Mouse (Mus musculus) hindbrain, embryonic 12.5 days (tissue): ENCODE data around the gene Tmem262. TPM values are rescaled to one million over a fixed set of nuclear protein-coding genes. Genes with fewer than 3 reads are reported as not detected.
A peak's percentile ranks its signal among the peaks of the same experiment; 100 is the strongest.

Experiments used
- ATAC-seq: fragments of 200-750 bp; cut with Nextera tagmentation; 2 replicates; pipeline ENCODE4 v1.8.0; 2017; ENCODE audit warnings: moderate TSS enrichment; ENCODE audit not compliant: low FRiP score
- H3K27ac ChIP-seq: fragments of 300-500 bp; sonication (generic); 2 replicates; pipeline ENCODE4 v1.5.1; 2016; ENCODE audit warnings: mild to moderate bottlenecking
- H3K27me3 ChIP-seq: fragments of 300-500 bp; sonication (generic); 2 replicates; pipeline ENCODE4 v1.6.1; 2016; ENCODE audit warnings: mild to moderate bottlenecking
- H3K36me3 ChIP-seq: fragments of 300-500 bp; sonication (generic); 2 replicates; pipeline ENCODE4 v1.6.1; 2016; ENCODE audit warnings: mild to moderate bottlenecking
- H3K4me1 ChIP-seq: fragments of 300-500 bp; sonication (generic); 2 replicates; pipeline ENCODE4 v1.6.1; 2016
- H3K4me2 ChIP-seq: fragments of 300-500 bp; sonication (generic); replicated peaks from 2 replicates; pipeline ENCODE4 v1.6.1; 2016; ENCODE audit warnings: mild to moderate bottlenecking
- H3K4me3 ChIP-seq: fragments of 300-500 bp; sonication (generic); 2 replicates; pipeline ENCODE4 v1.5.1; 2016; ENCODE audit warnings: mild to moderate bottlenecking
- H3K9ac ChIP-seq: fragments of 300-500 bp; sonication (generic); 2 replicates; pipeline ENCODE4 v1.6.1; 2016; ENCODE audit warnings: mild to moderate bottlenecking, moderate library complexity
- H3K9me3 ChIP-seq: fragments of 300-500 bp; sonication (generic); replicated peaks from 2 replicates; pipeline ENCODE4 v1.6.1; 2016; ENCODE audit warnings: mild to moderate bottlenecking
- WGBS: fragments of 180-500 bp; shearing (Covaris S2); methylation state at CpG from one replicate; pipeline ENCODE4 v1.1.7; 2016; 5-methylcytosine and 5-hydroxymethylcytosine counted together
- microRNA-seq: library from miRNA; unstranded; fragments of <30 nt; microRNA quantifications from one replicate; pipeline ENCODE4, GENCODE M21; 2017
- polyA plus RNA-seq: library from polyadenylated mRNA; unstranded; fragments of >200 nt; fragmentation: Nextera tagmentation; extraction: Ambion mirVana; gene quantifications from 2 replicates; pipeline ENCODE4 v1.2.1, GENCODE M21; 2016

The Tmem262 gene
- polyA plus RNA-seq, 1 experiment from 2014 or later: not detected

DNA sequence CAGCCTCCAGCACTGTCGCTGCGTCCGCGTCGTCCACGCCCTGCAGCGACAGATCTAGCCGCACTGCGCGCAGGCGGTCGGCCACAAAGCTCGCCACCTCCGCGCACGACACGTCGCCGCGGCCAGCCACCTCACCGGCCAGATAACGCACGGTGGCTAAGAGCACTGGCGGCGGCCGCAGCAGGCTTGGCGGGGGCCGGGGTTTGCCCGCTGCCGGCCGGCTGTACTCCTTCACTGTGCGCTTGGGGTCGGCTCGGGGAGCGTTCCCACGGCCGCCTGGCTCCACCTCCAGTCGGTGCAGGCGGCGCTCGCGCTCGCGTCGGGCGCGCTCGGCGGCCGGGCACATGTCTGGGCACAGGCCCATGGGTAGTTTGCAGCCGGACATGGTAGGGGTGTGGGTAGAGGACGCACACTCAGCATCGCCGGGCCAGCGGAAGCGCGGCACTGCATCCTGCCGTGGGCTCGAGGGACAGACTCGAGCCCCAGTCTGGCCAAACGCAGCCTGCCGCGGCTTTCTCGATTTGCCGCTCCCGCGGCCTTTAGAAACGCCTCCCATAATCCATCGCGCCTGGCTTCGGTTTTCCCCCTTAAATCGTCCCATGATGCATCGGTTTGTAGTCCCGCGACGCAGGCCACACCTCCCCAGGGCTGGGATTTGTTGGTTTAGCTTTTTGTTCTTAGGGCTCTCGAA, 38.3 kb downstream of the Tmem262 start, which contains the start of gene Sac3d1:
Gene Sac3d1, minus strand, starts transcription at position 665 of the 691 bp plus-strand sequence.
- Histone ChIP-seq H3K27me3 (no peaks in the 10 kb centered on the region), H3K36me3 (peaks cover 35% of the 10 kb centered on the region), H3K9me3 (no peaks in the 10 kb centered on the region), H3K4me2 (peak within 1 kb of the TSS; percentile 80), H3K4me1 (peaks cover 31% of the 10 kb centered on the region), H3K9ac (peak within 1 kb of the TSS; percentile 89), H3K27ac (peak within 1 kb of the TSS; percentile 93), H3K4me3 (peak within 1 kb of the TSS; percentile 86)
- under 1% methylated on average over 77 of the region's 77 CpGs for WGBS
- ATAC-seq: peak; percentile 90

DNA sequence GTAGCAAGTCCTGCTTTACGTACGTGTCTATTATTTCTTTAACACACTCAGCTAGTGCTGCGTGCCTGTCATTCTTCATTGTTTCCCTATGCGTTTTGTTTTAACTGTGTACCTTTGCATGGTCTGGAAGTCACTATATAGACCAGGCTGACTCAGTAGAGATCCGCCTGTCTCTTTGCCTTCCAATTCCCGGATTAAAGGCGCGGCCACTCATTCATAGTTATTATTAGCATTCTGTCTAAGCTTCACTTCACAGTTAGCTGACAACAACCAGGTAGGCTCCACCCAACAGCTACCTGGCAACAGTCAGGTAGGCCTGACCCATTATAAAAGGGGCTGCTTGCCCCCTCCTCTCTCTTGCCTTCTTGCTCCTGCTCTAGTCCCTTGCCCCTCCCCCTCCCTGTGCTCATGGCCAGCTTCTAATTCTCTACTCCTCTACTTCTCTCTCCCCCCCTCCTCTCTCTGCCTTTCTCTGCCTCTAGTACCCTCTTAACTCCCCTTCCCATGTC, 38.9 kb downstream of the Tmem262 start:
- WGBS: 2% methylated on average over 8 of the region's 8 CpGs
- ATAC-seq: peak; percentile 65

DNA sequence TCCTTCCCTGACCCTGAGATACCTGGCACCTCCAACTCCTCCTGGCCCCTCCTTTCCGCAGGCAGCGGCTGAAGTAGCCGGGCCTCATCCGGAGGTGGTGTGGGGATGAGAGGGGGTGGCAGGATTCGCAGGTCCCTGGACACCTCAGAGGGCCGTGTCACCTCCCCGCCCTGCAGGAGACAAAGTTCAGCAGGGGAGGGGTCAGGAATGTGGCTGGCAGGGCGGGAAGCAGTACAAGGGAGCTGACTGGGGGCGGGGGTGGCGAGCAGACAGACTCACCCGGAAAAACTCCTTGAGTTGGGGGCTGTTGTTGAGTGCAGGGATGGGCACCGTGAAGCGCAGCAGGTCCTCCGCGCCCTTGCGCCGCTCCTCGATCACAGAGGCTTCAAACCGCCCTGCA, 41.9 kb downstream of the Tmem262 start:
- Histone ChIP-seq H3K9ac (no peak overlapping the region), H3K9me3 (no peaks in the 10 kb centered on the region)

More for the DNA sequence above, 38.9 kb downstream of the Tmem262 start:
- H3K4me3 ChIP-seq: peak overlapping the region; percentile 86
- peaks cover 32% of the 10 kb centered on the region for H3K36me3 ChIP-seq
- H3K4me1 ChIP-seq: peaks cover 35% of the 10 kb centered on the region
- peak overlapping the region; percentile 80 for H3K4me2 ChIP-seq
- H3K27me3 ChIP-seq: no peaks in the 10 kb centered on the region
- H3K9me3 ChIP-seq: no peaks in the 10 kb centered on the region
- peak overlapping the region; percentile 60 for H3K9ac ChIP-seq
- peak overlapping the region; percentile 93 for H3K27ac ChIP-seq

GRCm38 (mm10) chr19:6123330-6123729, 43.5 kb downstream of the Tmem262 start:
- 64% methylated on average over 8 of the region's 8 CpGs for WGBS
- H3K36me3 ChIP-seq: peaks cover 7% of the 10 kb centered on the region
- H3K4me3 ChIP-seq: no peak overlapping the region
- no peaks in the 10 kb centered on the region for H3K9me3 ChIP-seq
- peaks cover 18% of the 10 kb centered on the region for H3K4me1 ChIP-seq
- no peaks in the 10 kb centered on the region for H3K27me3 ChIP-seq
- H3K27ac ChIP-seq: peak overlapping the region; percentile 23; the same call in 1 of the 2 replicates
- H3K4me2 ChIP-seq: no peak overlapping the region
- ATAC-seq: no peak
- no peak overlapping the region for H3K9ac ChIP-seq

More for the DNA sequence above, 41.9 kb downstream of the Tmem262 start:
- Histone ChIP-seq H3K4me1 (peaks cover 28% of the 10 kb centered on the region), H3K27ac (no peak overlapping the region), H3K4me2 (0 out of 2 replicates have a peak overlapping the region, but pooled peaks have one; percentile 15), H3K4me3 (no peak overlapping the region), H3K27me3 (no peaks in the 10 kb centered on the region), H3K36me3 (peaks cover 7% of the 10 kb centered on the region)
- ATAC-seq: no peak
- WGBS: 27% methylated on average over 16 of the region's 19 CpGs

GRCm38 (mm10) chr19:6124898-6125297, 45.1 kb downstream of the Tmem262 start:
- Histone ChIP-seq H3K27me3 (no peaks in the 10 kb centered on the region), H3K36me3 (peaks cover 7% of the 10 kb centered on the region), H3K4me1 (peaks cover 9% of the 10 kb centered on the region), H3K4me2 (no peak overlapping the region), H3K9me3 (no peaks in the 10 kb centered on the region), H3K27ac (no peak overlapping the region), H3K9ac (no peak overlapping the region), H3K4me3 (no peak overlapping the region)
- WGBS: 85% methylated on average over 2 of the region's 2 CpGs
- no peak for ATAC-seq

GRCm38 (mm10) chr19:6126289-6126688, 46.5 kb downstream of the Tmem262 start:
- Histone ChIP-seq H3K36me3 (peaks cover 4% of the 10 kb centered on the region), H3K4me2 (no peak overlapping the region), H3K27me3 (no peaks in the 10 kb centered on the region), H3K27ac (no peak overlapping the region), H3K9ac (no peak overlapping the region), H3K4me3 (no peak overlapping the region), H3K9me3 (no peaks in the 10 kb centered on the region), H3K4me1 (peaks cover 9% of the 10 kb centered on the region)
- ATAC-seq: no peak
- WGBS: 18% methylated on average over 4 of the region's 4 CpGs

DNA sequence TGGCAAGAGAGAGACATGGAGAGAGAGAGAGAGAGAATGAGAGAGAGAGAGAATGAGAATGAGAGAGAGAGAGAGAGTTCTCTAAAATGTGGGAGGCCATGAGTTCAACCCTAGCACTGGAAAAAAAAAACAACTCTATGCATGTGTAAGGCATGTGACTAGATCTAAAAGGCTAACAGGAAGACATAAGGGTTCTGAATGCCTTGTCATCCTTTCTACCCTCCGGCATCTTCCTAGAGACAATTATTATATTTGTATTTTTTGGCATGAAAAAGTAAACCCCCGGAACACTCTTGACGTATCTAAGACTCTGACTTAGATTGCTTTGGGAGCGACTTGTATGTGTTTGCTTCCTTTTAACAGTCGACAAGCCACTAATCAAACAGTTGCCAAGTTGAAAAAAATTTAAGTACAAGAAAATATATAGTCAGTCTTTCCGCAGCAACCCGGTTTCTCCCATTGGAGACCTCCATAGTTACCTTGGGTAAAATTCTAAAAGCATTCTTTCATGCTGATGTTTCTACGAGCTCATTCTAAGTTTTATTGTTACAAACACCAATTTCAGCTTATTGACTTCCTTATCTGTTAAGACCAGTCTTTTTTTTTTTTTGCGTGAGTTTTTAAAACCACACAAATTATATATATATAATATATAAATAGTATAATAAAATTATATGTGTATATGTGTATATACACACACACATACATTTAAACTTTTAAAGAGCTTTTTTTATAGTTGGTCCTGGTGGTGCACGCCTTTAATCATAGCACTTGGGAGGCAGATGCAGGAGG, 47.2 kb downstream of the Tmem262 start:
- ATAC-seq: no peak
- peak overlapping the region; percentile 82; the same call in 1 of the 2 replicates for H3K27ac ChIP-seq
- no peaks in the 10 kb centered on the region for H3K27me3 ChIP-seq
- H3K36me3 ChIP-seq: no peaks in the 10 kb centered on the region; the same call in 1 of the 2 replicates
- H3K9me3 ChIP-seq: no peaks in the 10 kb centered on the region
- peaks cover 5% of the 10 kb centered on the region for H3K4me1 ChIP-seq
- WGBS: 79% methylated on average over 10 of the region's 10 CpGs
- H3K4me2 ChIP-seq: peak overlapping the region; percentile 52
- H3K9ac ChIP-seq: 0 out of 2 replicates have a peak overlapping the region, but pooled peaks have one; percentile 58
- peak overlapping the region; percentile 45 for H3K4me3 ChIP-seq

GRCm38 (mm10) chr19:6127760-6128341, 48.0 kb downstream of the Tmem262 start, which contains the start of gene Snx15:
Gene Snx15, minus strand, starts transcription at chr19:6128304.
- Histone ChIP-seq H3K4me1 (peaks cover 4% of the 10 kb centered on the region; the same call in 1 of the 2 replicates), H3K9ac (peak within 1 kb of the TSS; percentile 58), H3K4me2 (peak within 1 kb of the TSS; percentile 52), H3K27ac (peak within 1 kb of the TSS; percentile 82), H3K27me3 (no peaks in the 10 kb centered on the region), H3K9me3 (no peaks in the 10 kb centered on the region), H3K36me3 (no peaks in the 10 kb centered on the region), H3K4me3 (peak within 1 kb of the TSS; percentile 45)
- WGBS: under 1% methylated on average over 32 of the region's 32 CpGs
- peak; percentile 93 for ATAC-seq

Small RNAs within 50 kb of the gene (microRNA-seq; reads per million reads assigned to microRNA genes)
- 1.6 reads per million for gene Mir6988

Other genes with a start within 250 kb of the Tmem262 start
- gene Frmd8, start 204.8 kb upstream of the Tmem262 start, polyA plus RNA-seq: 28.7 and 29.9 TPM in 2 replicates
- 2.0 and 2.2 TPM in 2 replicates for gene Slc25a45, start 202.2 kb upstream of the Tmem262 start, polyA plus RNA-seq
- gene Tigd3, start 185.9 kb upstream of the Tmem262 start, polyA plus RNA-seq: 11.0 and 11.3 TPM in 2 replicates
- gene Dpf2, start 167.0 kb upstream of the Tmem262 start, polyA plus RNA-seq: 161 and 177 TPM in 2 replicates
- 5.1 and 6.1 TPM in 2 replicates for gene Cdc42ep2, start 155.2 kb upstream of the Tmem262 start, polyA plus RNA-seq
- gene Pola2, start 115.8 kb upstream of the Tmem262 start, polyA plus RNA-seq: 47.4 and 49.2 TPM in 2 replicates
- gene Slc22a20, start 93.9 kb upstream of the Tmem262 start, polyA plus RNA-seq: not detected in 2 replicates
- gene Capn1, start 64.1 kb upstream of the Tmem262 start, polyA plus RNA-seq: 5.5 and 7.7 TPM in 2 replicates
- 31.7 and 32.8 TPM in 2 replicates for gene Syvn1, start 33.5 kb upstream of the Tmem262 start, polyA plus RNA-seq
- 65.1 and 67.5 TPM in 2 replicates for gene Mrpl49, start 22.2 kb upstream of the Tmem262 start, polyA plus RNA-seq
- 561 and 621 TPM in 2 replicates for gene Fau, start 22.2 kb upstream of the Tmem262 start, polyA plus RNA-seq
- 33.6 and 34.4 TPM in 2 replicates for gene Znhit2, start 18.8 kb upstream of the Tmem262 start, polyA plus RNA-seq
- gene Tm7sf2, start 11.7 kb upstream of the Tmem262 start, polyA plus RNA-seq: 38.0 and 40.3 TPM in 2 replicates
- gene Vps51, start 2.8 kb upstream of the Tmem262 start, polyA plus RNA-seq: 78.8 and 79.7 TPM in 2 replicates
- 2.5 and 2.7 TPM in 2 replicates for gene Gm28374, start 2.2 kb downstream of the Tmem262 start, polyA plus RNA-seq
- 68.9 and 75.0 TPM in 2 replicates for gene Zfpl1, start 4.9 kb downstream of the Tmem262 start, polyA plus RNA-seq
- 24.5 and 25.4 TPM in 2 replicates for gene Cdca5, start 5.0 kb downstream of the Tmem262 start, polyA plus RNA-seq
- gene AC131692.1, start 14.4 kb downstream of the Tmem262 start, polyA plus RNA-seq: 0.35 and 0.38 TPM in 2 replicates
- 0.54 and 0.70 TPM in 2 replicates for gene Naaladl1, start 25.7 kb downstream of the Tmem262 start, polyA plus RNA-seq
- gene Sac3d1, start 38.6 kb downstream of the Tmem262 start, polyA plus RNA-seq: 47.9 and 48.3 TPM in 2 replicates
- 33.2 and 33.4 TPM in 2 replicates for gene Snx15, start 48.3 kb downstream of the Tmem262 start, polyA plus RNA-seq
- gene Batf2, start 61.0 kb downstream of the Tmem262 start, polyA plus RNA-seq: 0.22 TPM in 1 of 2 replicates, not detected in the other
- 91.6 and 94.6 TPM in 2 replicates for gene Arl2, start 61.5 kb downstream of the Tmem262 start, polyA plus RNA-seq
- not detected in 2 replicates for gene Majin, start 104.4 kb downstream of the Tmem262 start, polyA plus RNA-seq
- gene Gpha2, start 146.3 kb downstream of the Tmem262 start, polyA plus RNA-seq: 1.4 and 1.5 TPM in 2 replicates
- 66.3 and 72.2 TPM in 2 replicates for gene Ppp2r5b, start 155.8 kb downstream of the Tmem262 start, polyA plus RNA-seq
- gene Atg2a, start 161.6 kb downstream of the Tmem262 start, polyA plus RNA-seq: 14.7 and 15.4 TPM in 2 replicates
- gene Ehd1, start 196.7 kb downstream of the Tmem262 start, polyA plus RNA-seq: 90.8 and 92.7 TPM in 2 replicates
- gene Cdc42bpg, start 226.4 kb downstream of the Tmem262 start, polyA plus RNA-seq: 0.48 and 0.61 TPM in 2 replicates